ENCODE assay signal across 22 mouse cellular contexts in genomic region chr13:56645744-56646143, GRCm38 (mm10). TPM values are rescaled to one million over a fixed set of nuclear protein-coding genes. Genes with fewer than 3 reads are reported as not detected.
A peak's percentile ranks its signal among the peaks of the same experiment; 100 is the strongest.
DNase-seq lines count a peak whose midpoint lies in the region; TF ChIP-seq lines count a peak whose summit lies in the region.
"Had no signal": no experiment of that assay in that cellular context is flagged by ENCODE, and none has a peak within 500 bp of the region (broad histone marks: within the 10 kb centered on the region; RNA-seq: fewer than 3 reads in every experiment).

No protein-coding gene starts in this region.

- no peak for TF ChIP-seq CTCF in gastrocnemius, adult 2 months (IDR thresholded peaks at IDR 0.05)

- peak; percentile 11 for DNase-seq in gastrocnemius, adult 2 months
- DNase-seq in gastrocnemius, postnatal 10 days, result no peak
- peak; percentile 49 for DNase-seq in kidney, adult 9 months
- DNase-seq in kidney, adult 8-10 months, result no peak
- peak; percentile 50 for DNase-seq in kidney, postnatal 14 days
- DNase-seq in kidney, postnatal 4 days, result no peak
- peak; percentile 33 to 57 for DNase-seq in kidney, postnatal 36 days
- no peak for DNase-seq in kidney, adult 11 months
- DNase-seq: adrenal gland, adult 8-10 months; adrenal gland, postnatal 14 days; adrenal gland, postnatal 36 days; B cell, adult 2 months; cerebellum, adult 11-12 months; cerebellum, adult 2 months; cerebellum, adult 9-10 months; cerebellum, postnatal 10 days; cerebellum, postnatal 25 days had no signal

- no peak overlapping the region for H3K4me3 ChIP-seq in gastrocnemius, adult 2 months
- H3K4me3 ChIP-seq: embryonic facial prominence, embryonic 10.5 days; embryonic facial prominence, embryonic 12.5 days; forebrain, embryonic 13.5 days had no signal

- no peak overlapping the region for H3K27ac ChIP-seq in gastrocnemius, adult 2 months
- H3K27ac ChIP-seq: embryonic facial prominence, embryonic 10.5 days; embryonic facial prominence, embryonic 12.5 days; forebrain, embryonic 13.5 days had no signal

- intact Hi-C loops in gastrocnemius, adult 2 months (cut with DNase I), result no loop called here

RNA-seq across cellular contexts. Expression of gene Tgfbi, which starts 36.4 kb away (rescaled TPM):
- total RNA-seq in gastrocnemius, adult 2 months (2021), result 10 to 100 TPM; 13.0 to 24.8 TPM
- total RNA-seq in gastrocnemius, postnatal 10 days (2021), result 10 to 100 TPM; 61.2 to 76.3 TPM
- total RNA-seq: CH12.LX, G1E had no signal

RNA-seq across cellular contexts. Expression of gene Smad5, which starts 57.1 kb away (rescaled TPM):
- total RNA-seq in gastrocnemius, adult 2 months (2021), result 10 to 100 TPM; 24.4 to 24.5 TPM
- total RNA-seq in gastrocnemius, postnatal 10 days (2021), result 10 to 100 TPM; 31.7 to 38.2 TPM

Comparison
In these comparisons a context has a peak if more than half of its experiments do, and no peak if none do; other contexts are left out.
1. DNase-seq: peak in gastrocnemius, adult 2 months (single experiment), kidney, adult 9 months (single experiment), kidney, postnatal 14 days (single experiment) and kidney, postnatal 36 days (2 of 2); none in gastrocnemius, postnatal 10 days (single experiment), kidney, adult 8-10 months (0 of 2), kidney, postnatal 4 days (0 of 2) and kidney, adult 11 months (single experiment).